Comparison of ENCODE assay signal across 8 mouse cellular contexts in the genomic region with DNA sequence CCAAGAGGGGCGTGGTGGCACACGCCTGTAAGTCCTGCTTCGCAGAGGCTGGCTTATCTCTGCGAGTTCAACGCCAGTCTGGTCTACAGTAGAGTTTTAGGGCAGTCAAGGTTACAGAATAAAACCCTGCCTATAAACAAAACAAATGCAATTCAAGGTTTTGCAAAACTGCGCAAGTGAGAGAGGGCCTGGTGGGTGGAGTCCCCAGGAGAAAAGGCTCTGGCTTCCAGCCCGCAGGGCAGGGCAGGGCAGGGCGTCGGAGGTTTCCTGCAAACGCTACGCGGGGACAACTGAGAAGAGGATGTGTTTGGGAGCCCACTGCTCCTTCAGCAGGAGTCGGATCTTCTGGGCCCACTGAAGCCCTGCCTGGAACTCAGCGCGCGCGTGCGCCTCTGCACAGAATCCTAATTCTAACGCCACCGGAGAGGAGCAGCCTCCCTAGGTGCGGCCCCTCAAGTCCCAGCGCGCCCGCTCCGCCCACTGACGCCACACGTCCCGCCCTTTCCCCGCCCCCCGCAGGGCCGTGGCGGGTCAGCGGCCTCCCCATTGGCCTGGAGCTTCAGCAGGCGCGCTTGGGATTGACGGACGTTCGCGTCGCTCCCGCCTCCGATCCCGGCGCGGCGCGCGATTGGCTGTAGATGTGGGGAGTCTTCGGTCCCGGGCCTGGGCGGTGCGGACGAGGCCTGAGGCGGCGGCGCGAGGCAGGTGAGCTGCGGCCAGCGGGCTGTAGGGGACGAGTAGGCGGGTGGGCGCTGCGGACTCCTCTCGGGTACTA. TPM values are rescaled to one million over a fixed set of nuclear protein-coding genes. Genes with fewer than 3 reads are reported as not detected.
DNase-seq lines count a peak whose midpoint lies in the region; ATAC-seq lines count a peak whose summit lies in the region.

Gene Sun1 (plus strand): TSS at position 643 of the 775 bp plus-strand sequence.

- H3K9ac ChIP-seq in hindbrain, embryonic 12.5 days, result peak within 1 kb of the TSS; percentile 92

- H3K36me3 ChIP-seq in hindbrain, embryonic 12.5 days, result no peaks in the 10 kb centered on the region

- H3K27me3 ChIP-seq in hindbrain, embryonic 12.5 days, result no peaks in the 10 kb centered on the region

- no peaks in the 10 kb centered on the region for H3K9me3 ChIP-seq in hindbrain, embryonic 12.5 days (replicated peaks)

- peak within 1 kb of the TSS; percentile 79 for H3K4me2 ChIP-seq in hindbrain, embryonic 12.5 days (replicated peaks)

- peak within 1 kb of the TSS; percentile 95 for H3K4me3 ChIP-seq in hindbrain, embryonic 12.5 days

- H3K27ac ChIP-seq in hindbrain, embryonic 12.5 days, result peak within 1 kb of the TSS; percentile 80

- peak; percentile 99 for DNase-seq in NIH3T3 (ENCODE audit: low read depth)
- DNase-seq in cerebellum, postnatal 10 days, result peak; percentile 99
- DNase-seq in frontal cortex, postnatal 10 days (ENCODE audit: low spot score in 2 of 2), result peak; percentile 96 to 98
- peak; percentile 97 to 98 for DNase-seq in layer of hippocampus, postnatal 14 days (ENCODE audit: low spot score in 2 of 2)
- DNase-seq in lung, postnatal 14 days, result peak; percentile 98
- peak; percentile 88 for DNase-seq in retina, adult 2 months (ENCODE audit: low read depth, low spot score)
- DNase-seq in thymus, postnatal 36 days, result peak; percentile 99

- H3K4me1 ChIP-seq in hindbrain, embryonic 12.5 days, result peaks cover 22% of the 10 kb centered on the region

- 2% methylated on average over 64 of the region's 64 CpGs for WGBS in hindbrain, embryonic 12.5 days

- peak; percentile 100 for ATAC-seq in hindbrain, embryonic 12.5 days (ENCODE audit: low FRiP score)

RNA-seq across cellular contexts. Expression of gene Sun1, which starts in this region (rescaled TPM):
- 50.4 and 55.3 TPM in 2 replicates for polyA plus RNA-seq in hindbrain, embryonic 12.5 days (2016; fragmentation: Nextera tagmentation; extraction: Ambion mirVana)
- 10 to 100 TPM; 66.9 to 73.5 TPM for total RNA-seq in layer of hippocampus, postnatal 14 days (2021)

Comparison
In these comparisons a context has a peak if more than half of its experiments do, and no peak if none do; other contexts are left out.
1. Peak in every context shown above with its lines: DNase-seq, ATAC-seq, H3K4me3 ChIP-seq and H3K27ac ChIP-seq.